Mouse (Mus musculus) lung, adult 2 months (tissue): ENCODE measurements around the gene Anks1b. TPM values are rescaled to one million over a fixed set of nuclear protein-coding genes. Genes with fewer than 3 reads are reported as not detected.

ENCODE experiments used
- DNase-seq: peaks from one replicate; pipeline ENCODE4 v3.0.0; 2022
- H3K4me1 ChIP-seq: fragments of 200-500 bp; 2 replicates; pipeline ENCODE4 v1.6.1; 2011; ENCODE audit warnings: low read length; ENCODE audit not compliant: control insufficient read depth, insufficient read depth
- H3K4me3 ChIP-seq: fragments of 200-500 bp; replicated peaks from 2 replicates; pipeline ENCODE3; 2011; ENCODE audit warnings: low read depth, mild to moderate bottlenecking, control low read depth, low read length; ENCODE audit errors: extremely low read depth
- CTCF ChIP-seq: fragments of 200-500 bp; IDR thresholded peaks from 2 replicates; pipeline ENCODE4 v1.5.1; 2011; ENCODE audit warnings: mild to moderate bottlenecking, low read length, control low read depth; ENCODE audit not compliant: insufficient read depth
- POLR2A ChIP-seq: fragments of 200-500 bp; IDR thresholded peaks from 2 replicates; pipeline ENCODE4 v1.6.1; 2011; ENCODE audit warnings: low read depth, mild to moderate bottlenecking, control low read depth, low read length, borderline replicate concordance; ENCODE audit errors: extremely low read depth
- WGBS: fragments of 180-500 bp; shearing (Covaris S2); methylation state at CpG from one replicate; pipeline ENCODE4 v1.1.7; 2018; 5-methylcytosine and 5-hydroxymethylcytosine counted together
- polyA plus RNA-seq: library from polyadenylated mRNA; depleted of rRNA; stranded (reverse); fragments of >200 nt; gene quantifications from 2 replicates; pipeline ENCODE4 v1.2.3, GENCODE M21; 2012

The Anks1b gene
- polyA plus RNA-seq, 1 experiment, result 0.41 TPM

DNA sequence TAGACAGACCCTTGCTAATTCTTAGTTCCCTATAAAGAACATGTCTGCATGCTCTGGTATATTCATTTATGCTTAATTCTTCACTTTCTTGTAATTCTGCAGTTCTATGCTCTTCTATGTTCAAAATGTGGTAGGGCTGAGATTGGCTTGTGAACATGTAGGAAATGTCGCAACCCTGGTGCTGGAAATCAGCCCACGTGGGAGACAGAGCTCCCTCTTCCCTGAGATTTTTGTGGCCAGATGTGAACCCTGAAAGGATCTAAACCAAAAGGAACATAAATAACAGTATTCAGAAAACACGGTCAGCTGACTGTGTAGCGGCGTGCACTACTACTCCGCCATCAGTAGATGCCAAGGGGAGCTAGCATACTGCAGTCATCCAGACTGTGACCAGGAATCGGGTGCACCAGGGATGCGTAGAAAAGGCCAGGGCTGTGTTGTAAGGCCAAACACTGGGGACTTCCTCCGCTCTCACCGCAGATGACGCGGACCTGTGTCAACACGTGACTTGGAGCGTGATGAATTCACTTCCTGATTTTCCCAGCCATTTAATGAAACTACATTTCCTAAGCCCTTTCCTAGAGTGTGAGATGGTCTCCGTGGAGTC, 1079.9 kb downstream of the Anks1b start:
- Histone ChIP-seq H3K4me3 (no peak overlapping the region), H3K4me1 (no peaks in the 10 kb centered on the region)
- no peak for TF ChIP-seq CTCF
- TF ChIP-seq POLR2A, result no peak
- DNase-seq, result no peak
- WGBS, result 83% methylated on average over 15 of the region's 15 CpGs

DNA sequence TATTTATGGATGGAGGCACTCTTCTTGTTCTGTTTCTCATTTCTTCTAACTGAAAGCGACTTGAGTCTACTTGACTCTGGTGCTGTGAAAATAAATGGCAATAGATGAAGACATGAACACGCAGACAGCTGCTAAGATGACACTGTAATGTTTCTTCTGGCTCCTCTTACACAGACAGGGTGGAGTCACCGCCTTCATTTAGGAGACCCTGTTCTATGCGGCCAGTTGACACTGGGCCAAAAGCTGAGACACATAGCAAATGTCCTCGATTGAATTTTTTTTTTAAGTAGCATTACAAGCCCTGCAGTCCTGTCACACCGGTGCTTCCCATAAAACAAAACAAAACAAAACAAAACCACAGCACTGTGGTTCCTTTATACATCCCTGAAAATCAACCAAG, 1080.5 kb downstream of the Anks1b start:
- no peak overlapping the region for H3K4me3 ChIP-seq
- 64% methylated on average over 6 of the region's 6 CpGs for WGBS
- no peak for TF ChIP-seq CTCF
- TF ChIP-seq POLR2A, result no peak
- no peaks in the 10 kb centered on the region for H3K4me1 ChIP-seq
- no peak for DNase-seq

DNA sequence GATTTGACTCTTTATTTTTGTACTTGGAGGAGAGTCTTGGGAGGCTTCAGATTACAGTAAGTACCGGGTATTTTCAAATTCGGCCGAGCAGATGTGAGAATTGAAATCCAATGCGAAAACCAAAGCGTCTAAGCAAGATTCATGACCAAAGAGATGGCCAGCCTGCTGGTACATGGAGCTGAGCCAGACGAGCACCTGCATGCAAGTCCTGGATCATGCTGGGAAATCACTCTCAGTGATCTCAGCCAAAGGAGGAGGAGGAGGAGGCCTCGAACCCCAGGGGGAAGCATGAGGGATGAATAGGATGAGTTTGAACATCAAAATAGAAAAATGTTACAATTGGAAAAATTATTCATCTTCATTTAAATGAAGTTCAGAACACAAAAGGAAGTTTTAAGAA, 1087.1 kb downstream of the Anks1b start:
- no peak for DNase-seq
- WGBS, result 78% methylated on average over 7 of the region's 7 CpGs
- H3K4me3 ChIP-seq, result no peak overlapping the region
- H3K4me1 ChIP-seq, result no peaks in the 10 kb centered on the region
- TF ChIP-seq POLR2A (no peak), CTCF (no peak)

DNA sequence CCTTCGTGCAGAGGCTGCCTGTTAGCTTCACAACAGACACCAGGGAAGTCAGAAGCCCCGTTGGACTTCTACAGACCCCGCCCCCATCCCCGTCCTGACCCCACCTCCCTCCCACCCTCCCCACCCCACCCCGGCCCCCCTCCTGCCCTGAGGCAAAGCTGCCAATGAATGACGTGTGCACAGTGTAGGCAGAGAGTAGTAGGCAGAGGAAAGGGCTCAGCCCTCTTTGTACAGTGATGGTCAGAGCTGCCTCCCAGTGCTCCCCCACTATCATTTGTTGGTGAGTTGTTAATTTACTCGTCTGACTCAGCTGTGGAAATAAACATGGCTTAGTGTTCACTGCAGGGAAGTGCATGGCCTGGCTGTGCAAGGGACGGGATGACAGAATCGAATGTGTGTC, 1091.2 kb downstream of the Anks1b start:
- H3K4me3 ChIP-seq, result no peak overlapping the region
- no peak for TF ChIP-seq POLR2A
- no peak for TF ChIP-seq CTCF
- 21% methylated on average over 9 of the region's 9 CpGs for WGBS
- no peak for DNase-seq
- H3K4me1 ChIP-seq, result no peaks in the 10 kb centered on the region

DNA sequence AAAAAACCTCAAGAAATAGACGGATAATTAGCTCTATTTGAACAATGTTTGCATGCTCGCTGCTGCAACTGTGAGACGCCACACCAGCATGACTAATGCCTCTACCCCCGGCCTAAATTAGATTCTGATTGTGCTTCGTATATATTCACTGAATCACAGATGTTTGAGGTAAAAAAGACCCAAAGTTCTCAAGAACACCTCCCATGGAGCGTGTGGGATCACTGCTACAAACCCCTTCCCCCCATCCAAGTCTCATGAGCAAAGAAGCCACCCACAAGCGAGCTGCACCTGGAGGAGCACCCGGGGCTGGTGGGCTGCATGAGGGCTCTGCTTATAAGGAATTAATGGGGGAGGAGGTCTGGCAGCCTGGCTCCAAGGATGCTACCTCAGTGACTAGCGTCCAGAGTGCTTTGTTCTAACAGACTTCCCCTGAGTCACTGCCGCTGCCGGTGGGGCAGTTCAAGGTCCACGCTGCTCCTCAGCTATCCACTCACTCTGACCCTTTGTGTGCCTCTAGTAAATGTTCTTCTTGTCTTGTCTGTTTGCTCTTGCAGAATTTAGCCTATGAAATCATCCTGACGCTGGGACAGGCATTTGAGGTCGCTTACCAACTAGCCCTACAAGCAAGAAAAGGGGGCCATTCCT, 1092.5 kb downstream of the Anks1b start:
- TF ChIP-seq CTCF, result no peak
- TF ChIP-seq POLR2A, result no peak
- no peak for DNase-seq
- 53% methylated on average over 14 of the region's 14 CpGs for WGBS
- peaks cover 4% of the 10 kb centered on the region; the same call in 1 of the 2 replicates for H3K4me1 ChIP-seq
- H3K4me3 ChIP-seq, result no peak overlapping the region

DNA sequence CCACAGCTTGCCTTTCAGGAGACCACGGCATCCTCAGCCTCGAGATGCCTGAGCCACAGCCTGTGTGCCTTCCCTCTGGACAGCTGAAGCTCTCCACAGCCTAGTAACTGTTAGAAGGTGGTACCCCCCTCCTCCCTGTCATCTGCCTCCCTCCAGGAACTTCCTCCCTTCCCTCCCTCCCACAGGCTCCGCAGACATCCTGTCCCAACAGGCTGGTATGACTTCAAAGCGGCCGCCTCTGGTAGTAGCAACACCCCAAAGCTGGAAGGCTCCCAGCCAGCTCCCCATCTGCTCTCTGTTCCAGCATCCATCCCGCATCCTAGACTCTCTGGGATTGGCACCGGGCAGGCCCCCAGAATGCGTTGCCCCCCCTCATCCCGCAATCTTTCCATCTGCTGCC, 1093.5 kb downstream of the Anks1b start:
- TF ChIP-seq POLR2A (no peak), CTCF (no peak)
- H3K4me1 ChIP-seq, result peaks cover 4% of the 10 kb centered on the region; the same call in 1 of the 2 replicates
- WGBS, result 14% methylated on average over 9 of the region's 9 CpGs

DNA sequence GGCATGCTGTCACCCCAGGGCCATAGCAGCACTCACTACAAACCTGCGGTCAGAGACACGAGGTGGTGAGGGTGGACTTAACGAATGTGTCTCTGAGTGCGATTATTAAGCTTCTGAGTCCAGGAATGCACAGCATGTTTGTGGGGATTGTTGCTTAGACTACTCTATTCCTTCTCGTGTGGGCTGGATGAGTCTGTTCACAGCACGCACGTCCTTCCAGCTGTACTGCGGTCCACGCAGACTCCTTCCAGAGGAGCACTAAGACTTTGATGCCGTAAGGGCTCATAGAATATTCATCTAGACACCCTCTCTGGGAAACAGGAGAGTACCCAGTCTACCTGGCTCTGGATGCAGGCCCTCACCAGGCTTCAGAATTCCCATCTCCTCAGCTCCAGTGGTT, 1094.9 kb downstream of the Anks1b start:
- Histone ChIP-seq H3K4me1 (peaks cover 4% of the 10 kb centered on the region; the same call in 1 of the 2 replicates), H3K4me3 (no peak overlapping the region)
- no peak for DNase-seq
- no peak for TF ChIP-seq CTCF
- no peak for TF ChIP-seq POLR2A
- 93% methylated on average over 10 of the region's 10 CpGs for WGBS

More for the DNA sequence above, 1093.5 kb downstream of the Anks1b start:
- DNase-seq, result no peak
- H3K4me3 ChIP-seq, result no peak overlapping the region

DNA sequence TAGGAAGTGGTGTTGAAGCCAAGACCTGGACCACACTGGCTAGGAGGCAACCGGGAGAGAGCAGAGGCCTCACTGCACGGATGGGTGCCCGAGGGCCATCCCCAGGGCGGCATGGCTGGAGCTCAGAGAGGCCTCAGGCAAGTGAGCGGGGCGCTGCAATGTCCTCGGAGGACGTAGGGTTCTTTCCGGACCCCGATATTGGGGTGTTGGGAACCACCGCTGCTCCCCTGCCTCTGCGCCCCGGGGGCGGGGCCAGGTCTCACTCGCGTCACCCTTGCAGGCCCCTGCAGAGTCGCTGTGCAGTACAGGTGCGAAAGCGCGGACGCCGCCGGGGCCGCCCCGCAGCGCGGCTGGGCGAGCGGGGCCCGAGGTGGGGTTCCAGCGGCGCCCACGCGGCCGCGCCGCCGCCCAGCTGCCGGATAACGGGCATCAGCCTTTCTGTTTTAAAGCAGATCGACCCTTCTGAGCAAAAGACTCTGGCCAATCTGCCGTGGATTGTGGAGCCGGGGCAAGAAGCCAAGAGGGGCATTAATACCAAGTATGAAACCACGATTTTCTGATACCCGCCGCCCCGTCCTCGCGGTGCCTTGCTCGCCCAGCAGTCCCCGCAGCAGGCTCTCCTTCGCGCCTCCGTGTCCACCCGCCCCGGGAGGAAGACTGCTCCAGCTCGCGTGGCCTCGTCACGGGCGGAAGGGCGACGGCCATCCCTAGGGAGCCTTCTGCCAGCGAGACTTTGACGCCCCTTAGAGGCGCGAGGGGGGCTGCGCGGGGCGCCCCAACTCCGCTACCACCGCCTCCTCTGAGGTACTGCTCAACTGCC, 1096.3 kb downstream of the Anks1b start:
- Histone ChIP-seq H3K4me1 (peaks cover 4% of the 10 kb centered on the region; the same call in 1 of the 2 replicates), H3K4me3 (no peak overlapping the region)
- 6% methylated on average over 72 of the region's 72 CpGs for WGBS
- no peak for DNase-seq
- TF ChIP-seq POLR2A (no peak), CTCF (no peak)

DNA sequence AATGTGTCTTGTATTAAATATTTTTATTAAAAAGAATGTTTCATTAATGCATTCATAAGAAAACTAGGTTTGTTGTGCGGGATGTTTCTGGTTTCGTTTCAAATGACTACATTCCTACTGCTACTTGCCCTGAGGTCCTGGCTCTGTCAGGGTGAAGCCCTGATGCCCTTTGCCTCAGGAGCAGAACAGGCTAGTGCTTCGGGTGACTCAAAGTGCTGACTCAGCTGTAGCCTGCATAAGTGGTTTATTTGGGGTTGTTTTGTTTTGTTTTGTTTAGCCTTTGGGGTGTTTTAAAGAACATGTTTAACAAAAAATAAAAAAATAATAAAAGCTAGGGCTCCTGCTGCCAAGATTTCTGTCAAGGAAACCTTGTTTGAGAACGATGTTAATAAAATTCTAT, 1097.3 kb downstream of the Anks1b start:
- H3K4me1 ChIP-seq, result peaks cover 4% of the 10 kb centered on the region; the same call in 1 of the 2 replicates
- DNase-seq, result no peak
- H3K4me3 ChIP-seq, result no peak overlapping the region
- no peak for TF ChIP-seq CTCF
- TF ChIP-seq POLR2A, result no peak
- WGBS, result 46% methylated on average over 4 of the region's 4 CpGs
